In genomic region chr11:45874251-45874650, GRCm38 (mm10) we compare ENCODE assay signal across 23 mouse cellular contexts.
"Had no signal": no experiment of that assay in that cellular context is flagged by ENCODE, and none has a peak within 500 bp of the region (broad histone marks: within the 10 kb centered on the region; RNA-seq: fewer than 3 reads in every experiment).

No protein-coding gene starts in this region.

- H3K9ac ChIP-seq: intestine, embryonic 15.5 days; limb, embryonic 12.5 days; limb, embryonic 15.5 days; liver, embryonic 14.5 days; liver, postnatal 0 days; lung, embryonic 14.5 days; midbrain, embryonic 12.5 days; midbrain, embryonic 15.5 days; neural tube, embryonic 13.5 days; stomach, embryonic 15.5 days had no signal

- DNase-seq: kidney, adult 18-20 months; kidney, postnatal 25 days; layer of hippocampus, adult 9-11 months; layer of hippocampus, postnatal 36 days; left cerebral cortex, postnatal 4 days; liver, postnatal 0 days; right cerebral cortex, postnatal 25 days; spleen, adult 18-20 months had no signal

- H3K27me3 ChIP-seq: intestine, embryonic 15.5 days; limb, embryonic 12.5 days; limb, embryonic 15.5 days; megakaryocyte, embryonic 14.5 days; midbrain, embryonic 12.5 days; midbrain, embryonic 15.5 days; neural tube, embryonic 13.5 days; stomach, embryonic 15.5 days had no signal

- H3K4me1 ChIP-seq: intestine, embryonic 15.5 days; midbrain, embryonic 12.5 days; midbrain, embryonic 15.5 days; stomach, embryonic 15.5 days had no signal

- H3K4me2 ChIP-seq: intestine, embryonic 15.5 days; limb, embryonic 12.5 days; limb, embryonic 15.5 days; liver, embryonic 11.5 days; lung, embryonic 14.5 days; midbrain, embryonic 12.5 days; midbrain, embryonic 15.5 days; neural tube, embryonic 13.5 days; stomach, embryonic 15.5 days had no signal

- H3K4me3 ChIP-seq: intestine, embryonic 15.5 days; layer of hippocampus, adult 2 months; left cerebral cortex, adult 2 months; limb, embryonic 12.5 days; limb, embryonic 15.5 days; megakaryocyte, embryonic 14.5 days; midbrain, embryonic 12.5 days; midbrain, embryonic 15.5 days; neural tube, embryonic 13.5 days; stomach, embryonic 15.5 days had no signal

- H3K9me3 ChIP-seq: intestine, embryonic 15.5 days; limb, embryonic 12.5 days; limb, embryonic 15.5 days; megakaryocyte, embryonic 14.5 days; midbrain, embryonic 12.5 days; midbrain, embryonic 15.5 days; neural tube, embryonic 13.5 days; stomach, embryonic 15.5 days had no signal

- H3K36me3 ChIP-seq: limb, embryonic 15.5 days; midbrain, embryonic 15.5 days; neural tube, embryonic 13.5 days had no signal

- H3K27ac ChIP-seq: intestine, embryonic 15.5 days; kidney, postnatal 0 days; layer of hippocampus, adult 2 months; left cerebral cortex, adult 2 months; limb, embryonic 12.5 days; limb, embryonic 15.5 days; liver, embryonic 14.5 days; midbrain, embryonic 12.5 days; midbrain, embryonic 15.5 days; neural tube, embryonic 13.5 days; stomach, embryonic 15.5 days had no signal

- ATAC-seq: intestine, embryonic 15.5 days; liver, postnatal 0 days; lung, postnatal 0 days; midbrain, embryonic 15.5 days had no signal
